Mouse (Mus musculus) cortical plate, adult 2 months (tissue): Measurements from ENCODE around the gene Lipe.

Experiments used
- CTCF ChIP-seq: fragments of 200-500 bp; IDR thresholded peaks from 2 replicates; pipeline ENCODE4 v1.5.1; 2011; ENCODE audit warnings: mild to moderate bottlenecking, control low read depth, low read length; ENCODE audit not compliant: insufficient read depth; ENCODE audit errors: extremely low read depth
- POLR2A ChIP-seq: fragments of 200-500 bp; IDR thresholded peaks from 2 replicates; pipeline ENCODE4 v1.6.1; 2011; ENCODE audit warnings: mild to moderate bottlenecking, low read length, control low read depth; ENCODE audit not compliant: insufficient read depth; ENCODE audit errors: extremely low read depth

GRCm38 (mm10) chr7:25384818-25385217 is 13.7 kb downstream of the Lipe start:
- TF ChIP-seq CTCF (no peak), POLR2A (no peak)
